Mouse (Mus musculus): Measurements from ENCODE around the gene Slc44a1. TPM values are rescaled to one million over a fixed set of nuclear protein-coding genes. Genes with fewer than 3 reads are reported as not detected.
A peak's percentile ranks its signal among the peaks of the same experiment; 100 is the strongest.

Gene Slc44a1
- polyA plus RNA-seq, 2 experiments: 26.6 to 56.4 TPM

- ATAC-seq (ENCODE audit: low FRiP score, low read depth) (no peak), DNase-seq (ENCODE audit: low spot score) (no peak)
- no peak for TF ChIP-seq POLR2A (IDR thresholded peaks at IDR 0.05; ENCODE audit: borderline replicate concordance, extremely low read depth, insufficient read depth, insufficient read length)
- Histone ChIP-seq H3K27ac (replicated peaks; ENCODE audit: low read depth, low read length) (no peak overlapping the region), H3K4me2 (replicated peaks; ENCODE audit: low read depth, low read length, severe bottlenecking) (no peak overlapping the region), H3K4me3 (replicated peaks; ENCODE audit: low read length) (no peak overlapping the region), H3K9me3 (ENCODE audit: control insufficient read depth, low read length) (no peaks in the 10 kb centered on the region), H3K4me1 (ENCODE audit: control insufficient read depth, insufficient read depth, low read length) (no peaks in the 10 kb centered on the region), H3K9ac (ENCODE audit: low read depth, low read length, severe bottlenecking) (no peak overlapping the region), H3K36me3 (ENCODE audit: control insufficient read depth, insufficient read depth, low read length) (no peaks in the 10 kb centered on the region; the same call in 1 of the 2 replicates), H3K27me3 (ENCODE audit: control insufficient read depth, insufficient read depth, low read length) (no peaks in the 10 kb centered on the region)
- WGBS: 89% methylated on average over 2 of the region's 2 CpGs
Measured at GRCm38 (mm10) chr4:53502764-53503163, 62.6 kb downstream of the Slc44a1 start.

- Histone ChIP-seq H3K4me2 (replicated peaks; ENCODE audit: low read depth, low read length, severe bottlenecking) (0 out of 2 replicates have a peak overlapping the region, but pooled peaks have one; percentile 6), H3K4me1 (ENCODE audit: control insufficient read depth, insufficient read depth, low read length) (peaks cover 8% of the 10 kb centered on the region; the same call in 1 of the 2 replicates), H3K4me3 (replicated peaks; ENCODE audit: low read length) (no peak overlapping the region), H3K27me3 (ENCODE audit: control insufficient read depth, insufficient read depth, low read length) (no peaks in the 10 kb centered on the region), H3K9me3 (ENCODE audit: control insufficient read depth, low read length) (no peaks in the 10 kb centered on the region), H3K27ac (replicated peaks; ENCODE audit: low read depth, low read length) (no peak overlapping the region), H3K9ac (ENCODE audit: low read depth, low read length, severe bottlenecking) (no peak overlapping the region), H3K36me3 (ENCODE audit: control insufficient read depth, insufficient read depth, low read length) (0 out of 2 replicates have a peak, but pooled peaks cover under 1% of the 10 kb centered on the region)
- WGBS: 29% methylated on average over 15 of the region's 15 CpGs
- DNase-seq (ENCODE audit: low spot score) (no peak), ATAC-seq (ENCODE audit: low FRiP score, low read depth) (no peak)
- TF ChIP-seq POLR2A (IDR thresholded peaks at IDR 0.05; ENCODE audit: borderline replicate concordance, extremely low read depth, insufficient read depth, insufficient read length): no peak
Measured at GRCm38 (mm10) chr4:53512131-53512916, 72.1 kb downstream of the Slc44a1 start.

DNA sequence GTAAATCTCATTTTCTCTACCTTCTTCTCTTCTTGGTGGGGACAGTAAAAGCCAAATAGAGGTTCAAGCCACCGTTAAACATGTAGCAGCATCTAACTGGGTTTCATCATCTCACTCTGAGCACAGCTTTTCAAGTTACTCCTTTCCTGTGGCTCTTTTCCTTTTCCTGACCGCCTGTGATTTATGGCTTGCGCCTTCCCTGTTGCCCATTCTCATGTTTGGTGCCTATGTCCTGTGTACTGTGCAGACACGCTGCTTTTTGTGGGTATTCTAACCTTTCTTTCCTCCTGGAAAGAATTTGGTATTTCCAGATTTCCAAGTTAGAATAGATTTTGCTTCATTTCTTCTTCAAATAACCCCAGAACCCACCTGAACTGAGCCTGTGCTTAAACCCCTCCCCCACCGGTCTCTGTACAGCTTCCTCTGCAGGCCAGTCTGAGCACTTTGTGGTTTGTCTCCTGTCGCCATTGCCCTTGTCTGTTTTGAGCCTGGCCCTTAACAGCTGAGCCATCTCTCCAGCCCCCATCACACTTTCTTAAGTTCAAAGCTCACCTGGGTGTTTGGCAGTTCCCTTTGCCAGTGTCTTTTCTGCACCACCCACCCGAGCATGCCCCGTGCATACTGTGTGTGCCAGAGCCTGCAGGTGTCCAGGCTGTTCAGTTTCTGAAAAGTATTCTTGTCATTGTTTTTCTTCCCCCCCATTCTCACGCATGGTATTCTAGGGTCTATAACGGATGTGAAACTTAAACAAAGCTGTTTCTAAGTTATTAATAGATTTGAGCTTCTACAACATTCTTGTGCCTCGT, 73.3 kb downstream of the Slc44a1 start:
- 67% methylated on average over 11 of the region's 11 CpGs for WGBS
- no peak for TF ChIP-seq POLR2A (IDR thresholded peaks at IDR 0.05; ENCODE audit: borderline replicate concordance, extremely low read depth, insufficient read depth, insufficient read length)
- H3K9me3 ChIP-seq (ENCODE audit: control insufficient read depth, low read length): no peaks in the 10 kb centered on the region
- H3K4me3 ChIP-seq (replicated peaks; ENCODE audit: low read length): no peak overlapping the region
- H3K4me1 ChIP-seq (ENCODE audit: control insufficient read depth, insufficient read depth, low read length): peaks cover 8% of the 10 kb centered on the region; the same call in 1 of the 2 replicates
- H3K4me2 ChIP-seq (replicated peaks; ENCODE audit: low read depth, low read length, severe bottlenecking): no peak overlapping the region
- H3K9ac ChIP-seq (ENCODE audit: low read depth, low read length, severe bottlenecking): no peak overlapping the region
- ATAC-seq (ENCODE audit: low FRiP score, low read depth) (no peak), DNase-seq (ENCODE audit: low spot score) (no peak)
- H3K27ac ChIP-seq (replicated peaks; ENCODE audit: low read depth, low read length): no peak overlapping the region
- peaks cover 5% of the 10 kb centered on the region; the same call in 1 of the 2 replicates for H3K36me3 ChIP-seq (ENCODE audit: control insufficient read depth, insufficient read depth, low read length)
- no peaks in the 10 kb centered on the region for H3K27me3 ChIP-seq (ENCODE audit: control insufficient read depth, insufficient read depth, low read length)

DNA sequence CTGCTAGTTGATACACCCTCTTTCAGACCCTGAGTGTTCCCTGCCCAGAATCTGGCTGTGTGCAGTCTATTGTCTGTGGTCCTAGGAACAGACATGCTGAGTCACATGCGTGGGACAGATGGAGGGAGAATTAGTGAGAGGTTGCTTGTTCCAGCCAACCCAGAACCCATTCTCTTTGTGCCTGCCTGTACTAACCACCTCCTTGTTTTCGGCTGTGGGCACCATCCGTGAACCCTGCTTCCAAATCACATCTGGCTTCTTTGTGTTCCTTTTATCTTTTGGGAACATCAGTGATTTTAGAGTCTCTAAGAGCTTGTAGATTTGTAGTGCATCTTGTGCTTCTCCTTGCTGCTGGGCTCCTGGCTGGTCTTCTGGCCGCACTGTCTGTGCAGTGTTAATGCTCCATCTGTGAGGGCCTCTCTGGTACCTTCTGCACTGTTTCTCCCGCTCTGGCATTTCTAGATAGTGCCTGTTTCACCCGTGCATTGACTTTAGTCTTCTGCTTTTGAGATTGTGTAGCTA, 75.9 kb downstream of the Slc44a1 start:
- H3K4me2 ChIP-seq (replicated peaks; ENCODE audit: low read depth, low read length, severe bottlenecking): no peak overlapping the region
- no peak overlapping the region for H3K27ac ChIP-seq (replicated peaks; ENCODE audit: low read depth, low read length)
- 88% methylated on average over 6 of the region's 6 CpGs for WGBS
- DNase-seq (ENCODE audit: low spot score) (no peak), ATAC-seq (ENCODE audit: low FRiP score, low read depth) (no peak)
- no peak overlapping the region for H3K4me3 ChIP-seq (replicated peaks; ENCODE audit: low read length)
- no peaks in the 10 kb centered on the region for H3K9me3 ChIP-seq (ENCODE audit: control insufficient read depth, low read length)
- no peak overlapping the region for H3K9ac ChIP-seq (ENCODE audit: low read depth, low read length, severe bottlenecking)
- TF ChIP-seq POLR2A (IDR thresholded peaks at IDR 0.05; ENCODE audit: borderline replicate concordance, extremely low read depth, insufficient read depth, insufficient read length): no peak
- H3K27me3 ChIP-seq (ENCODE audit: control insufficient read depth, insufficient read depth, low read length): no peaks in the 10 kb centered on the region
- H3K4me1 ChIP-seq (ENCODE audit: control insufficient read depth, insufficient read depth, low read length): peaks cover 8% of the 10 kb centered on the region; the same call in 1 of the 2 replicates
- H3K36me3 ChIP-seq (ENCODE audit: control insufficient read depth, insufficient read depth, low read length): peaks cover 5% of the 10 kb centered on the region; the same call in 1 of the 2 replicates

DNA sequence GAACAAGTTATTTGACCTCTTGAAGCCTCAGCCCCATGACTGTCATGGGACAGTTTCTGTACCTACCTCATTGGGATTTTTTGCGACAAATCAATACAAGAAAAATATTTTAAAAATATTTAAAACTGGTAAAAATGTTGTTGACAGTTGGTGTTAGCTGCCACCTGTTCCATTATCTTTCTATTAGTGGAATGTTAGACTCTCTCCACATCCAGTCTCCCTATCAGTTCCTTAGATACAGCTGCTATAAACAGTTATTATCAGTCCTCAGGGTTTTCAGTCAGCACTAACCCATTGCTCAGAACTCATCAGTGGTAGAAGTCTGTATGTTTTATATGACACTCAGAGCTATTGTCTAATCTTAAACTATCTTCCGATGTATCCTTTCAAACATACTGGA, 79.2 kb downstream of the Slc44a1 start:
- ATAC-seq (ENCODE audit: low FRiP score, low read depth): no peak

More for the DNA sequence above, 79.2 kb downstream of the Slc44a1 start:
- Histone ChIP-seq H3K27ac (replicated peaks; ENCODE audit: low read depth, low read length) (no peak overlapping the region), H3K27me3 (ENCODE audit: control insufficient read depth, insufficient read depth, low read length) (no peaks in the 10 kb centered on the region), H3K36me3 (ENCODE audit: control insufficient read depth, insufficient read depth, low read length) (peaks cover 5% of the 10 kb centered on the region; the same call in 1 of the 2 replicates), H3K4me3 (replicated peaks; ENCODE audit: low read length) (no peak overlapping the region), H3K4me1 (ENCODE audit: control insufficient read depth, insufficient read depth, low read length) (no peaks in the 10 kb centered on the region), H3K9ac (ENCODE audit: low read depth, low read length, severe bottlenecking) (no peak overlapping the region), H3K9me3 (ENCODE audit: control insufficient read depth, low read length) (no peaks in the 10 kb centered on the region), H3K4me2 (replicated peaks; ENCODE audit: low read depth, low read length, severe bottlenecking) (no peak overlapping the region)
- no peak for DNase-seq (ENCODE audit: low spot score)
- 96% methylated on average over 2 of the region's 2 CpGs for WGBS
- no peak for TF ChIP-seq POLR2A (IDR thresholded peaks at IDR 0.05; ENCODE audit: borderline replicate concordance, extremely low read depth, insufficient read depth, insufficient read length)

Data from limb, embryonic 14.5 days (tissue).